Mouse (Mus musculus) left cerebral cortex, postnatal 10 days (tissue): ENCODE measurements around the gene Cand1. TPM values are rescaled to one million over a fixed set of nuclear protein-coding genes. Genes with fewer than 3 reads are reported as not detected.

Experiments
- DNase-seq, 2 experiments: peaks; one replicate each; pipeline ENCODE4 v3.0.0; 2021 to 2022; ENCODE audit warnings: low spot score in 2 of 2, mixed read lengths in 1 of 2; ENCODE audit errors: extremely low spot score in 1 of 2
- intact Hi-C: fragments of 180-260 bp; cut with DNase I; formaldehyde crosslinking; loops from one replicate; pipeline ENCODE4 v1.15.1; 2025
- total RNA-seq, 2 experiments: library from RNA; stranded (reverse); gene quantifications; 2 replicates each; pipeline ENCODE4 v1.2.3; 2021

The Cand1 gene
- total RNA-seq = 100 to 1,000 TPM; 137 to 148 TPM

DNA sequence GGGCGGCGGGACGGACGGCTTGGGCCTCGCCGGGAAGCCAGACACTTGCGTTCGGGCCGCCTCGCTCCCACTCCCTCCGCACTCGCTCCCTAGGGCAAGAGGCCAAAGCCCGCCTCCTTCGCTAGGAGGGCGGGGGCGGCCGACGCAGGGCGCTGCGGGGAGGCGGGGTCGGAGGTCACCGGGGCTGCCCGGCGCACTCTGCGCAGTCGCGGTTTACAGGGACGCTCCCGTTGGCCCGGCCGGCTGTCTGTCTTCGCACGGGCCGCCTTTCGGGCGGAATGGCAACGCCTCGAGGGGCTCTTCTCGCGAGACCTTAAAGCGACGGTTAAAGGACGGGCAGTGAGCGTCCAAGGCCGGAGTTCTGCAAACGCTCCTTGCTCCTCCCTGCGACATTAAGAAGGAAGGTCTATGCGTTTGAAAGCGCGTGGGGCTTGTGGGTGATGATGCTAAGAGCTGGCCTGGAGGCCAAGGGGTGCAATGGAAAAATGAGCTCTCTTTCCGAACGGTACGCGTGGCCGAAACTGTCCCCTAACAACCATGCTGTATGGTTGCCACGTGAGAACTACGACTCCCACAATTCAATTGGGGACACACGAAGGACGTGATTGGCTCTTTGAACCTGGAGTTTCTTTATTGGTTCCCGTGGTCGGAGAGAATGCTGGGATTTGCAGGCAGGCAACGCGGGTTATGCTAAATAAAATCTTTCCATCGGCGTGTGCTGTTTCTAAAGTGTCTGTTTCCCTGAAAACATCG is at the start of gene Cand1:
Gene Cand1 (minus strand): TSS at position 87 of the 753 bp plus-strand sequence.
- DNase-seq = peak; percentile 99
- intact Hi-C loops = loop anchor here (5.0 to 10.0 kb wide), 2 partner anchors 212 to 405 kb away; partner anchors contain the start of gene Grip1

DNA sequence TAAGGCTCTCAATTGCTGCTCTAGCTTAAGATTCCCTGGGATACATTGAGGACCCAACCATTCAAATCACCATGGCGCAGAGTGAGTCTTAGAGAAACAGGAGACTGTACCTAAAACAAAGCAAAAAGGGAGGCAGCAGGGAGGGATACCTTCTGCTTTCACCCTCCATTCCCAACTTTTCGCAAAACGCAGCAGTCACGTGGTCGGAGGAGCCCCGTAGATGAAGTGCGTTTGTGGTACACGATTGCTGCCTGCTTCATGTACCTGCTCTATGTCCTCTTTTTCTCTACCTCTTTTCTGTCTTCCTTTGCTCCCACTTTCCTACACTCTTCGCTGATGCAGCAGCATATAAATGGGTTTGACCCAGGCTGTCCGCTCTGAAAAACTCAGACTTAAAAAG is 39.0 kb upstream of the Cand1 start:
- intact Hi-C loops = no loop called here

DNA sequence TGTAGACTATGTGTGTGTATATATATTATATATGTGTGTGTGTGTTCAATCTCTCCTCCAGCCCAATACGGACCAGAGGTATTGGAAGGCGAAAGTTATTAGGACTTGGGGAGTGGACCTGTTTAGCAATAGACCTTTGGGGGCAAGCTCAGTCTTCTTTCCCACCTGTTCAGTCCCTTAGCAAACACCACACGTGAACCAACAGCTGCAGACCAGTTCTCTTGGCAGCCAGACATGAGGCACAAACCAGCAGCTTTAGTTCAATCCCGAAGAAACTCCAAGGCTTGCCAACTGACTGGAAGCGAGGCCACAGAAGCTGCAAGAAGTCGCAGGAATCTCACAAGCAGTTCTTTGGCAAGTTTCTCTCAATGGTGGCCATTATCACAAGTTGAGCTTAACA is 34.5 kb upstream of the Cand1 start:
- no peak for DNase-seq
- intact Hi-C loops = no loop called here

More for the DNA sequence above, 39.0 kb upstream of the Cand1 start:
- DNase-seq = no peak

DNA sequence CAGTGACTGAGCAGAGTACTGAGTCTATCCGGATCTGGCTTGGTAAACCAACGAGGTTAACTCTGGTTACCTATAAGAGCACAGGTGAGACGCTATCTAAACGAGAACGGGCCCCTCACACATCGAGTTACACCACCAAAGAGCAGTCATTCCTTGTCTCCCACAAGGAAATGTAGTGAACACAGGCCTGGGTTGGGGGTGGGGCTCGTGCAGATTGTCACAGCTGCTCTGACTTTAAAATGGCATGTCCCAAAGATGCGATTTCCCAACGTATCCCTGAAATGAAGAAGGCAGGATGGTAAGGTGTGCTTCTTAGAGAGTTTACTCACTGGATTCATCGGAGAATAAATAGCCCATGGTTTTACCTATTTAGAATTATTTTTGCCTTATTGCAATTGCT is 32.7 kb upstream of the Cand1 start:
- peak in 1 of 2 experiments; percentile 31 for DNase-seq
- intact Hi-C loops = no loop called here

DNA sequence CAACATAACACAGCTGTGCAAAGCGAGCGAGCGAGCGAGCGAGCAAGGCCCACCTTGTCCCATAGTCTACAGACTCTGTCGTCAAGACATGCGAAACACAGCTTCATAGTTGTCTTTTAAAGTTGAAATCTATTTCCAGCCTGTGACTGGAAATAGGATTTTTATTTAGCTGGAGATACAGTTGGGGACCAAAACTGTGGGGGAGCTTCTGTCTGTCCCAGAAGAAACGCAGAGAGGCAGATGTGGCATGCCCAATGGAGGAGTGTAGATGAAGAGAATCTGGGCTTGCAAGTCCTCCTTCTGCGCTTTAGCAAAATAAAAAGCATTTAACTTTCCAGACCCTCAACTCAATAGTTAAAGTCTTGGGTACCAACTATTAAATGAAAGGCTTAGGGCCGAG is 32.1 kb upstream of the Cand1 start:
- intact Hi-C loops = no loop called here

DNA sequence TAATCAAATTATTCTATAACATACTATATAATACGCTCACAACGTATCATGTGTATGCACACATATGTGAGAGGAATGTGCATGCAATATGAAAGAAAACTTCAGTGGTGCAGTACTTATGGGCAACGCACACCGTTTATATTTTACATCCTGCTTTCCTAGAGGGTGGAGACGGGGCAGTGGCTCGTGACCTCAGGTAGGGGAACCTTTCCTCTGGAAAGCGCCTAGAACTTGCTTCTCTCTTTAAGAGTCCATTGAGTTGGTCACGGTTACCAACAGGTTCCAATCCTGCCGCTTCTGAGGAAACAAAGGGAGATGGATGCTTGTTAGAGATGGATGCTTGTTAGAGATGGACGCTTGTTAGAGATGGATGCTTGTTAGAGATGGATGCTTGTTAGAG is 31.2 kb upstream of the Cand1 start:
- DNase-seq = no peak
- intact Hi-C loops = no loop called here

More for the DNA sequence above, 32.1 kb upstream of the Cand1 start:
- DNase-seq = peak in 1 of 2 experiments; percentile 12

DNA sequence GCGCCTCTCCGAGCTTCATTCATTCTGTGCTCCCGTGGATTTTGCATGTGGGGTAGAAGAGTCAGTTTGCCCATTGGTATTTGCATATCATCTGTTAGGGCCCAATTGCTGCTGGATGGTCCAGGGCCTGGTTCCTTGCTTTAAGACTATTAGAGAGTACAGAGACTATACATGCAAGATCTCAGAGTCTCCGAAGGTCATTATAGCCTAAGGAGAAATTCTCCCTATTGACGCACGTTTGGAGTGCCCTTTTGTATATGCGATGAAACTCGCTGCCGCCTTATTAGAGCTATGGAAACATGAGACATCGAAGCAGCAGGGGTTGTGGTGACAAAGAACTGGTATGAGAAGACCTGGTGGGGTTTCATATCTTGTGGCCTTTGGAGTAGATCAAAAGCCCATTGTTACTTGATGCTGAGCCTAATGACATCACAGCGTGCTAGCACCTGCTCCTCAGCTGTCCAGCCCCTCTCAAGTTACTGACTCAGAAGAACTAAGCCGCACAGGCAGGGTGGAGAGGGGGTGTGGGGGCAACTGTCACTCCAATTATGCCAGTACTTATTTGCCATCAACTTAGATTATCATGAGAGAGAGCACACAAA is 30.6 kb upstream of the Cand1 start:
- intact Hi-C loops = no loop called here
- no peak for DNase-seq

DNA sequence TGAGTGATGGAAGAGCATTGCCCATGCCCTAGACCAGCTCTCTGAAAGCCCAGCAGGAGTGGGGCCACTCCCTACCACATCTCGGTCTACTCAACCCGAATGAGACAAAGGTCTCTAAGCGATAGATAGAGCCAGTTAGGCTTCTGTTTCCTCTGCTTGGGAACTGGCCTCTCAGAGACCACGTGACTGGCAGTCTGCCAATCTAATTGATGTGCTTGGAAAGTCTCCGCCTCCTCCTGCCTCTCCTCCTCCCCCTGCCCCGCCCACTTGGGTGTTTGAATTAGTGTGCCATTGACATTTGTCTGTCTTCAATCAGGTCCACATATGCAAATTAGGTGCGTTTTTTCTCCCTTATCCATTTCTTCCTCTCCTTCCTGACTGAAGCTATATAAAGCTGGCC is 24.9 kb upstream of the Cand1 start:
- intact Hi-C loops = no loop called here
- DNase-seq = peak in 1 of 2 experiments; percentile 37

DNA sequence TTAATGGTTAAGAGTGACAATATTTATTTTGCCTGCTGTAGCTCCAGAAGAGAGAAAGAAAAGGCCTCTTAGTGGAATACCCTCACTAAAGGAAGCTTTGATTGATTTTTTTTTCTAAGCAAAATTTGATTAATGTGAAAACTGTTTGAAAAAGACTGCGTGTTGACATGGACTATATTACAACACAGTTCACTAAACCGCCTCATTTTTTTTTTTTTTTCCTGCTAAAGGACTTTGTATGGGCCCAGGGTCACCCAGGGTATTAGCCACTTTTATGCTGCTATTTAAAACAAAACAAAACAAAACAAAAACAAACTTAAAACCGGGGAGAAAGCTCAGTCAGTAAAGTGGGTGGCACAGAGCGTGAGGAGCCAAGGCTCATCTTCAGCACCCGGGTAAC is 23.0 kb upstream of the Cand1 start:
- intact Hi-C loops = no loop called here
- DNase-seq = no peak

DNA sequence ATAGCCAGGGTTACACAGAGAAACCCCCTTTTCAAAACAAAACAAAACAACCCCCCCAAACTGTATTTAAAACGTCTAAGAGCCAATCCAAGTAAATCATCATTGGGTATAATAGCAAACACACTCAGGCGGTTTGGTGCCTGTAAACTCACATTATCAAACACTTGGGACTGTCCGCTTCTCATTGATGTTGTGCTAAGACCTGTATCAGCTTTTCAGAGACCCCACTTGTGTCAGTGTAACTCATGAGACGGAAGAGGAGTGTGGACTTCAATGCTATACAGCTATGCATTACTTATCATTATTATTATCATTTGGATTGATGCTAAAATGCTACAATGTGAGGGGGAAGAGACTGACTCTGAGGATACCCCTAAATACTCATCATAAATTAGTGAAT is 18.0 kb upstream of the Cand1 start:
- intact Hi-C loops = no loop called here
- no peak for DNase-seq

DNA sequence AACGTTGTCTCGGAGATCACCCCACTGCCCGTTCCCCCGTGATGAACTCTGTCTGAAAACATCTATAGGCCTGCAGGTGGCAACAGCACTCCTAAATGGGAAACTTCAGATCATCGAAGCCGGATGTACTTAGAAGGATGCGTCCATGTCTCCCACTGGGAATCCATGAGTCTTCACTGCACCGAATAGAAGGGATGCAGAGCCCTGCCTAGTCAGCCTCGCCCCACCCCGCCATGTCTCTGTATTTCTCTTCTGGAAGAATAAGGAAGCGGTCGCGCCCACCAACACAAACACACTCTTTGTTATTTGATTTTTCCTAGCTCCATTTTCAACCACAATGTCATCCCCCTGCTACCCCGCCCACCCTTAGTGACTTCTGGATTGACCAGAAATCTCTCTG is 4.3 kb upstream of the Cand1 start:
- intact Hi-C loops = loop anchor here (5.0 kb wide), 1 partner anchor 208 kb away; the partner anchor contains the start of gene Grip1
- no peak for DNase-seq

DNA sequence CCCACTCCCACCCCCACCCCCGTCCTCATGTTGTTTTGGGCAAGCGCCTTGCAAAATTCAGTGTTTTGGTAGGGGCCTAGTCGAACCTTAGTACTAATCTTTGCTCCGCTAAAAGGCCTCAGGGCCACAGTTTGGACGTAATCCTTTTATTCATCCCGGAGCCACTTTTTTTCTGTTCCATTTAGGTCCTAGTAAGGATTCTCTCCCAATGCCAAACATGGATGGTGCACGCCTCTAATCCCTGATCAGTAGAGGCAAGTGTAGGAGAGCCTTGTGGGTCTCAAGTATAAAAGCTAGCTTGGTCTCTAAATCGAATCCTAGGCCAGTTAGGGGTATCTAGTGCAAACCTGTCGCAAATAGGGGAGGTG is 851 bp upstream of the Cand1 start:
- no peak for DNase-seq
- intact Hi-C loops = loop anchor here (5.0 kb wide), 1 partner anchor 212 kb away; the partner anchor contains the start of gene Grip1

DNA sequence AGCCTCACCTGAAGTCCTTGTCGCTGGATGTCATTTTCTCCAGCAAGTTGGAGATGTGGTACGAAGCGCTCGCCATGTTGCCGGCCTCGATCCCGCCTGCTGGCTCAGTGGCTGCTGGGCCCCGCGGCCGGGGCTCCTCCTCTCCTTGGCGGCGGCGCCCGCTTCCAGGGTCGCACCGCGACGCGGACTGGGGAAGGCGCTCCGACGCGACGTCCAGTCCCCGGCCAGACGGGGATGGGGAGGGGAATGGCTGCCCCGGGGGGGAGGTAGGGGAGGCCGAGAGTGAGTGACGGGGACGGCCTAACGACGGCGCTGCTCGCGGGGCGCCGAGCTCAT is 254 bp downstream of the Cand1 start:
- no peak for DNase-seq
- intact Hi-C loops = loop anchor here (10.0 kb wide), 1 partner anchor 405 kb away; no protein-coding TSS in a partner anchor

DNA sequence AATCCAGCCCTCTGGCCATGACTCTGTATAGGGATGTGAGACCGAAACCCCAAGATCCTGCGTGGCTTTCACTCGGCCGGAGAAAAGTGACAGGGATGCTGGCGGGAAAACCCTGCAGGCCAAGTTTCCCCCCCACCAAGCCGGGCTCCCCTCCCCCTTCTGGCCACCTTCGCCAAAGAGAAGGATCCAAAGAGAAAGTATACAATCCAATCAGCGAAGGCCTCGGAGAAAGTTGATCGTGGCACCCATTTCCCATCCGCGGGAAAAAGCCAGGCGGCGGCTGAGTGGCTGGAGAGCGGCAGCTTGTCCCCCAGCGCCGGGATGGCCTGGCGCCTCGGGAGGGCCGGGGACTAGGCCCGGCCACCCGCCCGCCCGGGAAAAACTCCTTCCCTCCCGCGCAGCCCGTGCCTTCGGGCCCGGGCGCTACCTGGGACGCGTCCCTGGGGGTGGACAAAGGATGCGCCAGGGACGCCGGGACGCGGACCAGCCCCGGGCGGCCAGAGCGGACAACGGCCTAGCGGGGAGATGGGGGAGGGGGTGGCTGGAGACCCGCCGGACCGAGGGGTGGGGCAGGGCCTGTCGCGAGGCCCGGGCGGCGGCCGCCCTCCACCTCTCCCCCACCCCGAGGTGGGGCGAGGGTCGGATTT is 747 bp downstream of the Cand1 start:
- intact Hi-C loops = loop anchor here (10.0 kb wide), 1 partner anchor 406 kb away; no protein-coding TSS in a partner anchor
- peak in 1 of 2 experiments; percentile 69 for DNase-seq

DNA sequence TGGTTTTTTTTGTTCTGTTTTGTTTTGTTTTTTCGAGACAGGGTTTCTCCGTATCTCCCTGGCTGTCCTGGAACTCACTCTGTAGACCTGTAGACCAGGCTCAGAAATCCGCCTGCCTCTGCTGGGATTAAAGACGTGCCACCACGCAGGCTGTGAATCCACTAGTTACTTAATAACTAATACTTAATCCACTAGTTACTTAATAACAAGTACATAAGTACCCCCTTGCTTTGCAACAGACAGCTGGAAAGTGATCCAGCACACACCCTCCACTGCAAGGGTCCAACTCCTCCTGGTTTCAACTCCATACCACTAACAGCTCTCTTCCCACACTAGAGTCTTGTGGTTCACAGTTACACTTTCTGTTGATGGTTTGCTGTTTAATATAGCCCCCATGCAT is 8.3 kb downstream of the Cand1 start:
- DNase-seq = no peak
- intact Hi-C loops = loop anchor here (10.0 kb wide), 1 partner anchor 413 kb away; no protein-coding TSS in a partner anchor

DNA sequence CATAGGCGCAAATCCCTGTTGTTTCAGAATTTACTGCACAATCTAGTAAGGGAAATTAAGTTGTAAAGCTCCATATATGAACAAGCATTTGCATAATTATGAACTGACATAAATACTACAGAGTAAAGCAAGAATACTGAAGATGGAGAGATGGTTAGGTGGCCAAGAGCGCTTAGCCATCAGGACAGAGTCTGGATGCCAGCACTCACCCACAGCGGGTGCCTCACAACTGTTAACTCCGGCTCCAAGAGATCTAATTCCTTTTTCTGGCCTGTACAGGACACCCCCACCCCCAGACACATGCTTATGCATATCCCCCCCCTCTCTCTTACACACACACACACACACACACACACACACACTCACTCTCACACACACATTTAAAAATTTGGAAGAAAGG is 9.2 kb downstream of the Cand1 start:
- no peak for DNase-seq
- intact Hi-C loops = loop anchor here (10.0 kb wide), 1 partner anchor 414 kb away; no protein-coding TSS in a partner anchor

DNA sequence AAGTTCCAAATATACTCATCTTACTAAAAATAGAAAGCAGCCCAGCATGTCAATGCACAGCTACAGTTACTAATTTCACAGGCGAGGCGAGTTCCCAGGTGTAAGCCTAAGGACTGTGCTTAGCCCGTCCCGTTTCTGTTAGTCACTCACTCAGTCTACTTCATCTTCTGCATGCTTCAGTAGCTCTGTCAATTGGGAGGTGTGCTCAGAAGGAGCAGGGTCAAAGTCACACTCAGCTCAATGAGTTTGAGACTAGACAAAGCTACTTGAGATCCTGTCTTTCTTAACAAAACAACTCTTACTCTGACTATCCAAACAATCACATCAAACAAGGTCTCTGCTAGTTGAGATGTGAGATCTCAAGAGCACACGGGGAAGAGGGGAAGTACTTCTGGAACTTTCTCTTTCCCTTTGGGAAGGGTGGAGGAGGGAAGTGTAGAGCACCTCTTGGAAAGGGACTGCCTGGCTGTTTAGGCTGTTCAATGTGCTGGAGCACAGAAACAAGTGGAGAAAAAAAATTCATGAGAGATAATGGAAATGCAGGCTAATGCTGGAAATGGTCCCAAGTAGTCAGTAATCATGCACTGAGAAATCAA is 9.7 kb downstream of the Cand1 start:
- DNase-seq = no peak
- intact Hi-C loops = loop anchor here (10.0 kb wide), 1 partner anchor 415 kb away; no protein-coding TSS in a partner anchor

DNA sequence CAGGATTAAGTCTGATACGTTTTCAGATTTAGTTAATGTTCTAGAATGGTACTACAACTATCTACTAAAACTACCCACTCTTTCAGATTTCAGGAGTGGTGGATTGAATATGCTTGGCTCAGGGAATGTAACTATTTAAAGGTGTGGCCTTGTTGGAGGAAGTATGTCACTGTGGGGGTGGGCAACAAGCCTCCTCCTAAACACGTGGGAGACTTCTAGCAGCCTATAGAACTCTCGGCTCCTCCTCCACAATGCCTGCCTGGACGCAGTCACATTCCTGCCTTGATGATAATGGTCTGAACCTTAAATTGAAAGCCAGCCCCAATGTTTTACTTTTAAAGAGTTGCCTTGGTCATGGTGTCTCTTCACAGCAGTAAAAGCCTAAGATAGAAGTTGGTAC is 16.2 kb downstream of the Cand1 start:
- intact Hi-C loops = no loop called here
- no peak for DNase-seq

DNA sequence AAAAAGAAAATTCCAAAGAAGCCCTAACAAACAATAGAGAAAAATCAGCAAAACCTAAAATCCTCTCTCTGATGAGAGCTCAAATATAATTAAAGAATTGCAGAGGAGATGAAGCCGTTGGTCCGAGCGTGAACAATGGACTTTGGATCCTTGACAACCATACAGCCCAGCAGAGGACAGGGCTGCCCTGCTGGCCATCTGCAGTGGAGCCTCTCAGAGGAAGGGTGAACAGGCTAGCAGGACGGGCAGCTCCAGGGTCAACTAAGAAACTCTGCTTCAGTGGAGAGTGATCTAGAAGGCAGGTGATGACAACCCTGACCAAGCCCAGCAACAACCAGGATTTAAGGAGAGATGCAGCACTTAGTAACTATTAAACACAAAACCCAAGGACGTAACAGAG is 18.2 kb downstream of the Cand1 start:
- DNase-seq = no peak
- intact Hi-C loops = no loop called here
